Mouse (Mus musculus) intestine, embryonic 14.5 days (tissue): ENCODE data around the gene Ociad2. TPM values are rescaled to one million over a fixed set of nuclear protein-coding genes. Genes with fewer than 3 reads are reported as not detected.

Experiments
- ATAC-seq: fragments of 200-750 bp; cut with Nextera tagmentation; replicated peaks from 2 replicates; pipeline ENCODE4 v1.8.0; 2017; ENCODE audit warnings: low read depth, moderate number of reproducible peaks, moderate TSS enrichment, moderate library complexity; ENCODE audit not compliant: low FRiP score, low TSS enrichment
- DNase-seq: peaks from one replicate; pipeline ENCODE4 v3.0.0-alpha.2; 2018; ENCODE audit warnings: low spot score
- H3K27ac ChIP-seq: fragments of 300-500 bp; sonication (generic); 2 replicates; pipeline ENCODE4 v1.5.1; 2014; ENCODE audit warnings: low read depth, mild to moderate bottlenecking, control low read depth
- H3K27me3 ChIP-seq: fragments of 300-500 bp; sonication (generic); replicated peaks from 2 replicates; pipeline ENCODE4 v1.6.1; 2014; ENCODE audit warnings: low read length, control low read depth; ENCODE audit not compliant: control insufficient read depth, insufficient read depth
- H3K36me3 ChIP-seq: fragments of 300-500 bp; sonication (generic); 2 replicates; pipeline ENCODE4 v1.6.1; 2014; ENCODE audit warnings: low read length, control low read depth; ENCODE audit not compliant: control insufficient read depth, insufficient read depth
- H3K4me1 ChIP-seq: fragments of 300-500 bp; sonication (generic); replicated peaks from 2 replicates; pipeline ENCODE4 v1.6.1; 2014; ENCODE audit warnings: low read length, control low read depth, mixed read lengths; ENCODE audit not compliant: control insufficient read depth, insufficient read depth
- H3K4me2 ChIP-seq: fragments of 300-500 bp; sonication (generic); 2 replicates; pipeline ENCODE4 v1.6.1; 2014; ENCODE audit warnings: low read length
- H3K4me3 ChIP-seq: fragments of 300-500 bp; sonication (generic); 2 replicates; pipeline ENCODE4 v1.5.1; 2014; ENCODE audit warnings: low read depth, low read length, control low read depth, mixed read lengths
- H3K9ac ChIP-seq: fragments of 300-500 bp; sonication (generic); 2 replicates; pipeline ENCODE4 v1.6.1; 2014; ENCODE audit warnings: mild to moderate bottlenecking, low read length
- H3K9me3 ChIP-seq: fragments of 300-500 bp; sonication (generic); 2 replicates; pipeline ENCODE4 v1.6.1; 2016; ENCODE audit warnings: low read length, control low read depth; ENCODE audit not compliant: control insufficient read depth
- WGBS: fragments of 180-500 bp; shearing (Covaris S2); extraction: QIAGEN DNeasy Blood & Tissue Kit; methylation state at CpG from one replicate; pipeline ENCODE4 v1.1.7; 2014; 5-methylcytosine and 5-hydroxymethylcytosine counted together
- polyA plus RNA-seq: library from polyadenylated mRNA; unstranded; fragments of >200 nt; fragmentation: Nextera tagmentation; extraction: Ambion mirVana; gene quantifications from 2 replicates; pipeline ENCODE4 v1.2.1, GENCODE M21; 2014

Ociad2 gene
- polyA plus RNA-seq, 1 experiment from 2014 or later, result 131 TPM

DNA sequence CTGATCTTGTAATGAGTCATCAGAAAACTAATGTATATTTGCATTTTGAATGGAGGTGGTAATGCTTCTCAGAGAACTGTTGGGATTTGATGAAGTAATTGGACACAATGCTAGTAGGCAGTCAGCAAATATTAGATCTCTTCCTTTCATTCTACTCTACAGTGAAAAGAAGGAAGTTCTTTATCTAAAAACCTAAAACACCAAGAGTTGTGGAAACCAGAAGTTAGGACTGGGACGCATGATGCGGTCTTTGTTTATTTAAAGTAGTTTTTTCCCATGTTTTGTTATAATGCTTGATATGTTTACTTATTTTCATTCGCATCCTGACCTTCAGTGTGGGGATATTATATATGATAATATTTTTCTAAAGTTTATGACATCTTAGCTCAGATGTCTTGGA lies 33.5 kb downstream of the Ociad2 start:
- Histone ChIP-seq H3K4me2 (no peak overlapping the region), H3K27ac (no peak overlapping the region), H3K9me3 (no peaks in the 10 kb centered on the region), H3K27me3 (no peaks in the 10 kb centered on the region), H3K4me1 (no peaks in the 10 kb centered on the region), H3K9ac (no peak overlapping the region), H3K4me3 (no peak overlapping the region), H3K36me3 (peaks cover 93% of the 10 kb centered on the region)
- no peak for ATAC-seq
- WGBS, result 92% methylated on average over 3 of the region's 3 CpGs
- DNase-seq, result no peak

GRCm38 (mm10) chr5:73306486-73306885 lies 34.3 kb downstream of the Ociad2 start:
- Histone ChIP-seq H3K36me3 (peaks cover 93% of the 10 kb centered on the region), H3K27ac (no peak overlapping the region)
- 96% methylated on average over 6 of the region's 6 CpGs for WGBS

DNA sequence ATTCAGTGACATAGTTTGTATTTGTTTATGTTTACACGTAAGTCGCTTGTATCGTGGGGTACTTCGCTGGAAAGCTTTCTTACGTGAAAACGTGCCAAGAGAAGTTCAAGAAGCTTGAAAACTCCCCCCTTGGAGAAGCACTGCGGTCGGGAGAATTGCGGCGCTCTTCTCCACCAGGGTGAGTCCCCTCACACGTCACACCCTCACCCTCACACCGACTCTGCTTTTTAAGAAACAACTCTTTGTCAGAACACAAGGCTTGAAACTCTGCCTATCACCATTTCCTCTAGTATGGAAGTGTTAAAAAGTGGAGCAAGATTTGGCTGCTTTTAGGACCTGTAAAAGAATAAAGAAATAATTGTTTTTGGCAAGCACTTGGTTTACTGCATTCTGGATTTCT lies 36.3 kb downstream of the Ociad2 start:
- Histone ChIP-seq H3K4me2 (no peak overlapping the region), H3K4me1 (no peaks in the 10 kb centered on the region), H3K27ac (no peak overlapping the region), H3K9ac (no peak overlapping the region), H3K9me3 (no peaks in the 10 kb centered on the region), H3K4me3 (no peak overlapping the region), H3K36me3 (peaks cover 89% of the 10 kb centered on the region), H3K27me3 (no peaks in the 10 kb centered on the region)
- ATAC-seq, result no peak
- no peak for DNase-seq
- 86% methylated on average over 12 of the region's 12 CpGs for WGBS

More at GRCm38 (mm10) chr5:73306486-73306885, 34.3 kb downstream of the Ociad2 start:
- no peak for DNase-seq
- Histone ChIP-seq H3K27me3 (no peaks in the 10 kb centered on the region), H3K4me2 (no peak overlapping the region), H3K9me3 (no peaks in the 10 kb centered on the region), H3K9ac (no peak overlapping the region), H3K4me3 (no peak overlapping the region), H3K4me1 (no peaks in the 10 kb centered on the region)
- ATAC-seq, result no peak

DNA sequence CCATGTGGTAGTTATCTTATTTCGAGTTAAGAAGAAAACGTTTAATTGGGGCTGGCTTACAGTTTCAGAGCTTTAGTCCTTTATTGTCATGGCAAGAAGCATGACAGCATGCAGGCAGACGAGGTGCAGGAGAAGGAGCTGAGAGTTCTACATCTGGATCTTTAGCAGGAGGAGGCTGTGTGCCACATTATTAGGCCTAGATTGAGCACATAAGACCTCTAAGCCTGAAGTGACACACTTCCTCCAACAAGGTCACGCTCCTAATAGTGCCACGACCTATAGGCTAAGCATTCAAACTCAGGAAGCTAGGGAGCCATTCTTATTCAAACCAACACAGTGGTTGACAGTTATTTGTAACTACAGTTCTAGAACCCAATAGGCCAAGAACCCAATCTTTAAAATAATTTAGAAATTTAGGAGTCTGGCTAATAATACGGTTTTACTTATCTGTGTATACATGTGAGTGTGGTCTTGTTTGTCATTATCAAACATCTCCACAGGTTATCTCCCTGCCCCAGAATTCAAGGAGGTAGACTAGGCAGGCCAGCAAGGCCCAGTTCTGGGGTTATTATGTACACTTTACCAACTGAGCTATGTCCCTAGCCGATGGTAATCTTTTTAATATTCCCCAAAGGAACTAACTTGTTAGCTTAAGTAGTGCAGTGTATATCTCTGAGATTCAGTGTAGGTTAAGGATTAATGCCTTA lies 39.1 kb downstream of the Ociad2 start:
- WGBS, result 87% methylated on average over 7 of the region's 7 CpGs
- DNase-seq (no peak), ATAC-seq (no peak)
- H3K9ac ChIP-seq, result no peak overlapping the region
- no peaks in the 10 kb centered on the region for H3K9me3 ChIP-seq
- H3K4me3 ChIP-seq, result no peak overlapping the region
- H3K4me2 ChIP-seq, result no peak overlapping the region
- no peak overlapping the region for H3K27ac ChIP-seq
- H3K27me3 ChIP-seq, result no peaks in the 10 kb centered on the region
- peaks cover 86% of the 10 kb centered on the region for H3K36me3 ChIP-seq
- H3K4me1 ChIP-seq, result no peaks in the 10 kb centered on the region

DNA sequence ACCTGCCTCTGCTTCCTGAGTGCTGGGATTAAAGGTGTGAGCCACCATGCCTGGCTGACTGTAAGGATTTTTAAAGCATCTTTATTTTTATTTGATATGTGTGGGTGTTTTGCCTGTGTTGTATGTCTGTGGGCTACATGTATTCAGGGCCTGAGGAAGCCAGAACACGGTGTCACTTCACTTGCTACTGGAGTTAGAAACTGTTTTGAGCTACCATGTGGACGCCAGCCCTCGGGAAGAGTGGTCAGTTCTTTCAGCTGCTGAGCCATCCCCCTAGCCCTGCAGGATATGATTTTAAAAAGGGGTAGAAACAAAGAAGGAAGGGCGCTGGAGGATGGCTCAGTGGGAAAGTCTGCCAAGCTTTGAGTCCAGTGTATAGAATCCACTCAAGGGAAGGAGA lies 44.9 kb downstream of the Ociad2 start:
- Histone ChIP-seq H3K9ac (no peak overlapping the region), H3K4me3 (no peak overlapping the region), H3K36me3 (peaks cover 53% of the 10 kb centered on the region), H3K4me2 (no peak overlapping the region), H3K9me3 (no peaks in the 10 kb centered on the region), H3K27ac (no peak overlapping the region), H3K4me1 (0 out of 2 replicates have a peak, but pooled peaks cover 4% of the 10 kb centered on the region), H3K27me3 (no peaks in the 10 kb centered on the region)
- ATAC-seq, result no peak
- WGBS, result 92% methylated on average over 4 of the region's 4 CpGs
- no peak for DNase-seq

GRCm38 (mm10) chr5:73295016-73295415 lies 45.8 kb downstream of the Ociad2 start:
- 0 out of 2 replicates have a peak, but pooled peaks cover 4% of the 10 kb centered on the region for H3K4me1 ChIP-seq
- WGBS, result 93% methylated on average over 7 of the region's 7 CpGs
- no peak overlapping the region for H3K27ac ChIP-seq
- no peak overlapping the region for H3K9ac ChIP-seq
- peaks cover 45% of the 10 kb centered on the region for H3K36me3 ChIP-seq
- no peak for DNase-seq
- no peaks in the 10 kb centered on the region for H3K9me3 ChIP-seq
- no peak overlapping the region for H3K4me3 ChIP-seq
- H3K4me2 ChIP-seq, result no peak overlapping the region
- ATAC-seq, result no peak
- H3K27me3 ChIP-seq, result no peaks in the 10 kb centered on the region

GRCm38 (mm10) chr5:73293458-73293827 lies 47.4 kb downstream of the Ociad2 start:
- no peaks in the 10 kb centered on the region for H3K27me3 ChIP-seq
- whole genome bisulfite sequencing, result 9% methylated on average over 8 of the region's 8 CpGs
- peak overlapping the region; percentile 94 for H3K4me3 ChIP-seq
- H3K4me2 ChIP-seq, result peak overlapping the region; percentile 60
- H3K27ac ChIP-seq, result 0 out of 2 replicates have a peak overlapping the region, but pooled peaks have one; percentile 90
- peaks cover 36% of the 10 kb centered on the region for H3K36me3 ChIP-seq
- 0 out of 2 replicates have a peak, but pooled peaks cover 4% of the 10 kb centered on the region for H3K4me1 ChIP-seq
- DNase-seq, result no peak
- peak overlapping the region; percentile 96 for H3K9ac ChIP-seq
- H3K9me3 ChIP-seq, result no peaks in the 10 kb centered on the region
- ATAC-seq, result no peak

DNA sequence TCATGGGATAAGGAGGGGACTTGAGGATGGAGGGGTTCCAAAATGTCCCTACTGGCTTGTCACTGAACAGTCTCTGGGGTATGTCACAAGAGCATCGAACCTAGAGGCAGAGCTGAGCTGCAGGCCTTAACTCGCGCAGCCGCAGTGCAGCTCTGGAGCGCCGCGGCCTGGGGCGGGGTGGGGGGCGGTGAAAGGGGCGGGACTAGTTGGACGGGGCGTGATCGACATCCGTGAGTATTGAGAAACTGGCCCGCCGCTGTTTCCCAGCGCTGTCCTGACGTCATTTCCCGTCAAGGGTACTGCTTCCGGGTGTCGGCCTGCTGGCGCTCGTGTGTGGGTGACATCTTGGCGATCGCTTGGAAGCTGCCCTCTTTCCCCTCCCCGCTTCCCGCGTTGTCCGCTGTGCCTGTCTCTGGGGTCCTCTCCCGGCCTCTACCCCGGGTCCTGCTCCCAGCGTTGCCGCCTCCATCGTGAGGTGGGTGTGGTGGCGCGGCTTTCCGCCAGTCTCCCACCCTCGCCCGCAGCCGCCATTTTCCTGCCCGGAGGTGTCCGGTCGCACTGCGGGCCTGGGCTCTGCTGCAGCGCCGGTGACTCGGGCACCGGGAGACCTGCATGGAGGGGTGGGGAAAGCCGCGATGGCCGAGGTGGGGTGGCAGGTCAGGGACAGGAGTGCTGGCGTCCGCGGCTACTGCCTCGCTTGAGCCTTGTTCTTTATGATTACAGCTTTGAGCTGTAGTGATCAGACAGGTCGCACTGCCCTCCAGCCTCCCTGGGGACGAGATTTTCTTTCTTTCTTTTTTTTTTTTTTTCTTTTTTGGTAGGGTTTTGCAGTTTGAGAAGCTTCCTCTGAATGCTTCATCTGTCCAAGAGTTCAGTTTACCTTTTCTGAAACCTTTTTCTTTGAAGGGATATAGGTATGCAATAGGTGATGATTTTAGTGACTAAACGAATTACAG lies 48.0 kb downstream of the Ociad2 start, which contains the start of gene Ociad1:
Gene Ociad1, plus strand, starts transcription at position 283 of the 956 bp plus-strand sequence.
- 0 out of 2 replicates have a peak, but pooled peaks cover 4% of the 10 kb centered on the region for H3K4me1 ChIP-seq
- DNase-seq (peak; percentile 97), ATAC-seq (peak; percentile 99)
- H3K27me3 ChIP-seq, result no peaks in the 10 kb centered on the region
- peak within 1 kb of the TSS; percentile 94 for H3K4me3 ChIP-seq
- under 1% methylated on average over 53 of the region's 58 CpGs for WGBS
- peak within 1 kb of the TSS; percentile 90 for H3K27ac ChIP-seq
- H3K9me3 ChIP-seq, result no peaks in the 10 kb centered on the region
- peak within 1 kb of the TSS; percentile 60 for H3K4me2 ChIP-seq
- H3K36me3 ChIP-seq, result peaks cover 30% of the 10 kb centered on the region
- peak within 1 kb of the TSS; percentile 96 for H3K9ac ChIP-seq
